Mouse (Mus musculus) thymus, postnatal 0 days (tissue): Measurements from ENCODE around the gene Gdf11. TPM values are rescaled to one million over a fixed set of nuclear protein-coding genes. Genes with fewer than 3 reads are reported as not detected.

Source experiments
- DNase-seq: peaks from one replicate; pipeline ENCODE4 v3.0.0-alpha.2; 2015; ENCODE audit warnings: low spot score
- polyA plus RNA-seq: library from polyadenylated mRNA; unstranded; fragments of >200 nt; fragmentation: Nextera tagmentation; extraction: Ambion mirVana; gene quantifications from 2 replicates; pipeline ENCODE4 v1.2.1, GENCODE M21; 2015

Gdf11 gene
- polyA plus RNA-seq, 1 experiment from 2014 or later = 3.0 TPM

GRCm38 (mm10) chr10:128895952-128896693 lies 4.6 kb upstream of the Gdf11 start:
- DNase-seq = no peak

DNA sequence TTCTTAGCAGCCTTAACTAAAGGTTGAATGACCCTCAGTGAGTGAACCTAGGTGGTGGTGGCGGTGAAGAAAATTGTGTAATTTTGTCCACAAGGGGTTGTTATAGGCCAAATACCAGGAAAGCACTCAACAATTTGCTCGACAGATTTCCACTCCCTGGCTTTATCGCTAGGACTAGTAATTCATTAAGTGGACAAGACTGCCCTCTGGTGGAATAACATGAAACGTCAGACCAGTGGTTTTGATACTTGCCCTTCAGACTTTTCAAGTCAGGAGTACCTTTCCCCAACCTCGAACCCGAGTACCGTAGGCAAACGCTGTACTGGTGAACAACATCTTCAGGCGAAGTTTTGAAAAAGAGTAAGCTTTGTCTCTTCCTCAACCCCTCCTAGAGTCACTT lies 3.9 kb upstream of the Gdf11 start:
- DNase-seq = peak; percentile 87

DNA sequence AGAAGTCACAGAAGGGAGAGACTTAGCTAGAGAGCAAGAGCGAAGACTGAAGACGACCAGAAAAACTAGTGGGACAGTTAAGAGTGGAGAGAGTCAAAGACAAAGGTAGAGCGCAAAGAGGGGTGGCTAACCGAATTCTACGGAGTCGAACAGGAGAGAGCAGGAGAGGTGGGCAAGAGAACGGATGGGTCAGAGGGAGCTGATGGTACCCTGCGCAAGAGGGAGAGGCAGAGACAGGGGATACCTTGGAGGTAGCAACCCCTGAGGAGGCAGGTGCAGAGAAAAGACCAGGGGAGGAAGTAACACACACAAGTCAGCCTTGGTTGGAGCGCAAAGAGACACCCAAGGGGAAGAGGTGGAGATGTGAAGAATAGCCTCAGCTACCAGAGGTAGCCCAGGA lies 728 bp upstream of the Gdf11 start:
- no peak for DNase-seq

DNA sequence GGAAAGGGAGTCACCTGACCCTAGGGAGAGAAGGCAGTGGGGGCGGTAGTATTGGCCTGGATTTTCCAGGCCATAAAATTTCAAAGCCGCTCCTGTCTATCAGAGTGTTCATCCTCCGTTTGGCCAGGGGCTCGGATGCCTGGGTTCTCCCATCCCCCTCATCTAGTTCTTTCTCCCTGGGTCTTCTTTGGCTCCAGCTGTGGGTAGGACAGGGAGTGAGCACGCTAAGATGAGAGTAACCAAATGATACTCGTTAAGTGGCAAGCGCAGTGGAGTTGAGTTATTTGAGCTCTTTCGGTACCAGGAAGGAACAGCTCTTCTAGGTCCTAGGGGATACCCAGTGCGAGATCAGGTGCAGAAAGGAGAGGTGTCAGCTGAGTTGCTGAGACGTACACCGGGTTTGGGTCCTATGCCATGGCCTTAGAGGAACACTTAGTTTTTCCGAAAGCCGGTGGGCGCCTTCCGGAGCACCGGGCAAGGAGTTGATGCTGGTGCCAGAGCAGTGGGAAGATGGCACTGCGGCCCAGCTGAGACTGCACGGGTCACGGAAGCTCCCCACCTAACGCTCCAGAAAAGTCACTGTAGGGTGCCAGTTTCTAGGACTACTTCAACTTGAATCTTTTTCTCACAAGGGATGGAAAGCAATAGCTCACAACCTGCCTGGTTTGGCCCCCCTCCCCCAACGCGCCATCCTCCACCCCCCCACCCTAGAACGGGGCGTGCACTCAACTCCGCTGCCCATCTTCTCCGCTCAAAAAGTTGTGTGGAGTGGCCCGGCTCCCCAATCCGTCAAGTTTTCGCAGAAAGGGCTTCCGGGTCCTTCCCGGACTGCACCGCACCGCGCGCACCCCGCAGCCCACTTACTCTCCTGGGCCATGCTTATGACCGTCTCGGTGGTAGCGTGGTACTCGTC lies 879 bp downstream of the Gdf11 start:
- peak; percentile 24 for DNase-seq

DNA sequence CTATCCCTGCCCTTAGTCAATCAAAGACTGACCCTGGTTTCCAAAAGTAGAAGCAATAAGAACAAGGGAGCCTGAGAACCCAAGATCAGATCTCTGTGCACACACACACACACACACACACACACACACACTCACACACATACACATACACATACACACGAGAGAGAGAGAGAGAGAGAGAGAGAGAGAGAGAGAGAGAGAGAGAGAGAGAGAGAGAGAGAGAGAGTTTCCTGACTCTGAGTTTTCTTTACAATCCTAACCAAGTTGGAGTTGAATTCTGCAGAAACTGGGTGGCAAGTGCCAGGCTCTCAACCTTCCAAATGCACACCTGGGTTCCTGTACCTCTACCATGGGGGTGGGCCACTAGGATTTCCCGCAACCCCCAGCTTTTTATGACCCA lies 1.7 kb downstream of the Gdf11 start:
- DNase-seq = no peak

DNA sequence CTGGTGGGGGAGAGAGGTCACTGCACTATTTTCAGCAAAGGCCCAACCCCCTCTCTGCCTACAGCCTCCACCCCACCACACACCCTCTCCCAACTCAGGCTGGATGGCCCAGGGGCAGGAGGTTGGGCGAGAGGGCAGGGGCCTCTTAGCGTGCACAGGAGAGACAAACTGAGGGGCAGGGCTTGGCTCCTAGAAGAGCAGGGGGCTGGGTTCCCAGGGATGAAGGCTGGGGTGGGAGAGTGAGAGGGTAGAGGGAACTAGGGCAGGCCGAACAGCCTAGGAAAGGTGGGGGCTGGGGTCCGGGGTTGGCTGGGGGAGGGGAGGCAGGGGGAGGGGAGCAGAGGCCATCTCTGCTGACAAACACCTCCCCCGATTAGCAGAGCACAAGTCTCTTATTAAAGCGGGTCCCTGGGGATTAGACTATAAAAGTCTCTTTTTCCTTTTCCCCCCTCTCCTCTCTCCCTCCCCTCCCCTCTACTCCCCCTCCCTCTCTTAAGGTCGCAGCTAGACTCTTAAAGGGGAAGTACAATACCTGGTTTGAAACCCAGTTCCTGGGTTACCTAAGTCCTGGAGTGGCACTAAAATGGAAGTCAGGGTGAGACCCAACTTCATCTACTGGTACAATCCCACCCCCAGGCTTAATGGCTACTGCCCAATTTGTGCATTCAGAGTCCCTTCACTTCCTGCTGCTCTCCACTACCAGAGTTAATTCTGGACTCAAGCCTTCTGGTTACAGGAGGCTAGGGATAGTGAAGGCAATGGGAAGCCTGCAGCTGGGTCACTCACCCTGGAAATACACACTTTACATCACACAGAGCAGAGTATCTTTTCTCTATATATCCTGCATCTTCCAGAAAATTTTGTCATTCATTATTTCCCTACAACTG lies 2.3 kb downstream of the Gdf11 start:
- DNase-seq = no peak

DNA sequence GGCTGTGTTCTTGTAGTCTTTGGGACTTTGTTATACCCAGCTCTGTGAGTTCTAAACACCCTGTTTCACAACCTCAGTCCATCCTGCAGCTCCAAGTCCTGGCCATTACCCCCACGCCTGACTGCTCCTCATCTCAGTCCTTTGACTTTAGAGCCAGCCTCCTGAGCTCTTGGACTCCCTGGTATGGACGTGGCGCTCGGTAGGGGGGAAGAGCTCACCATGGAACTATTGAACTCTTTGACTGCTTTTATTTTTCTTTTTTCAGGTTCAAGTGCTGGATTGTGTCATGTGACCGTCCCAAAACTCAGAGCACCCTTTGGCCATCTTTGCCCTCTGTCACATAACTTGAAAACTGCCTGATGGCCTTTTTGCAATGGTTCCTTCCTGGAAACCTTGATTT lies 9.5 kb downstream of the Gdf11 start:
- DNase-seq = no peak

DNA sequence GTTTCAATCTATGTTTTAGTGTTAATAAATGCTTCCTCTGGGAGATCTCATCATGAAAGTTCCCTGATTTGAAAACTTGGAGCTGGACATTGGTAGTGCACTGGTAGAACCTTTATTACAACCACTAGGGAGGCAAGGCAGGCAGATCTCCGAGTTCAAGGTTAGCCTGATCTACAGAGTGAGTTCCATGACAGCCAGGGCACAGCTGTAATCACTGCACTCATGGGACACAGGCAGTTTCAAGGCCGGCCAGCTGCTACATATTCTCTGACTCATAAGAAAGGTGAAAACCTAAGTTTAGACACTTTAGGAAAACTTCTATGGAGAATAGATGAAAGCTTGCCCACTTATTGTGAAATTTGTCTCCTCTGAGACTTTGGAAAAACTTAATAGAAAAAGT lies 12.7 kb downstream of the Gdf11 start:
- no peak for DNase-seq

GRCm38 (mm10) chr10:128878291-128878690 lies 13.2 kb downstream of the Gdf11 start:
- DNase-seq = no peak

- no peak for DNase-seq
Observed at GRCm38 (mm10) chr10:128870341-128870740, 21.2 kb downstream of the Gdf11 start.

- no peak for DNase-seq
Observed at GRCm38 (mm10) chr10:128866518-128866917, 25.0 kb downstream of the Gdf11 start.

- DNase-seq = no peak
Observed at GRCm38 (mm10) chr10:128866042-128866441, 25.5 kb downstream of the Gdf11 start.

GRCm38 (mm10) chr10:128861176-128861575 lies 30.3 kb downstream of the Gdf11 start:
- no peak for DNase-seq

- no peak for DNase-seq
Observed at GRCm38 (mm10) chr10:128850339-128850738, 41.2 kb downstream of the Gdf11 start.

DNA sequence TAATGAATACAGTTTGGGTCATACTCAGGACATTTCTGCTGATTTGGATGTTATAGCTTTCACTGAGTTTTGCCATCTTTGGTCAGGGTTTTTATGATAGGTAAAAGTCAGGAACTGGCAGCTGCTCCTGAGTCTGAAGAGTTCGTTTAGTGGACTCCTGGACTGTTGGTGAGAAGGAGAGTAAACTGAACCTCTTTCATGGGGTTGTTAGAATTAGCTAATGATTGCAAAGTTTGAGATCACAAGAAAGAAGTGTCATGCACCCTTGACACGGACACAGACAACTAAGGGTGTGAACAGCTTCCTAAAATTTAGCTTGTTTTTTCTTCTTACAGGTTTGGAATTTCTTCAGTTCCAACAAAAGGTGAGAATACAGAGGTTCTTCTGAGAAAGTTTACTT lies 43.1 kb downstream of the Gdf11 start:
- no peak for DNase-seq

DNA sequence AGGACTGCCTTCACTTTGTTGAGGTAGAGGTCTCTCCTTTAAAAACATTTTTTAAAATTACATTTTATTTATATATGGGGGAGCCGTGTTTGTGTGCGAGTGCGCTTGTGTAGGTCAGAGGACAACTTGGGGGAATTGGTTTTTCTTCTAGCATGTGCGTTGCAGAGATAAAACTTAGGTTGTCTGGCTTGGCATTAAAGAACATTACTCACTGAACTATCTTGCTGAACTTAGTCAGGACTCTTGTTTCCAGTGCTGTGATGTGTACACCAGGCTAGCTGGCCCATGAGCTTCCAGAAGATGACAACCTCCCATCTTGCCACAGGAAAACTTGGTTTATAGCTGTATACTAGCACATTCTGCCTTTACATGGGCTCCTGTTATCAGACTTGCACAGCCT lies 44.9 kb downstream of the Gdf11 start:
- DNase-seq = no peak

- peak; percentile 23 for DNase-seq
Observed at GRCm38 (mm10) chr10:128845516-128845915, 46.0 kb downstream of the Gdf11 start.

DNA sequence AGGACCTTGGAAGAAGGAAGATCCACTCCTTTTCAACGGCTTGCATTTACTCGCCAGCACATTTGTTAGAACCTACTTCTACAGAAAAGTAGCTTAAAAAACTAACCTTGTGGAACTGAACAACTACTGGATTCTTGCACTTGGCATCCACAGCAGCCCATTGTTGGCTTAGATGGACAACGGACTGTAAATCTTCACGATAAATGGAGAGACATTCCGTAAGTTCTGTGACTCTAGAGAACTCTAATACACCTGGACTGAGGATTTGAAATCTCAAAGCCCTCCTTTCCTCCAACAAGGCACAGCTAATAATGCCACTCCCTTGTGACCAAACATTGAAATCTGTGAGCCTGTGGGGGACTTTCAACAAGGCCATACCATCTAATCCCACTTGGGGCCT lies 48.3 kb downstream of the Gdf11 start:
- DNase-seq = no peak

- DNase-seq = no peak
Observed at GRCm38 (mm10) chr10:128840612-128841011, 50.9 kb downstream of the Gdf11 start.

GRCm38 (mm10) chr10:128839434-128839833 lies 52.1 kb downstream of the Gdf11 start:
- DNase-seq = no peak

- DNase-seq = no peak
Observed at GRCm38 (mm10) chr10:128837400-128837799, 54.1 kb downstream of the Gdf11 start.
